Mouse (Mus musculus): Measurements from ENCODE around the gene Mrps24.

DNA sequence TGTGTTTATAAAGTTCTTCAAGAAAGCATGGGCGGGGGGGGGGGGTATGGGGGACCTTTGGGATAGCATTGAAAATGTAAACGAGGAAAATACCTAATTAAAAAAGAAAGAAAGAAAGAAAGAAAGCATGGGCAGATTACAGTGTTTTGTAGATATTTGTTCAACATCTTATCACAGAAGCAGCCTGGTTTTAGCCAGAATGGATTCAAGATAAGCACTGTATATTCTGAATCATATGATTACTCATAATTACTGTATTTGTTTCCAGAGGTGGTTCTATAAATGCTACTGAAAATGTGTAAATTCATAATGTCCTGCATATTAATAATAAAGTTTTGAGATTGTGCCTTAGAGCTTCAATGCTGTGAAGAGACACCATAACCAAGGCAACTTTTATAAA is 14.2 kb downstream of the Mrps24 start:
- TF ChIP-seq POLR2A (IDR thresholded peaks at IDR 0.05; ENCODE audit: insufficient read length, low read depth) (no peak), POLR2AphosphoS2 (IDR thresholded peaks at IDR 0.05; ENCODE audit: insufficient read length, low read depth) (no peak), MYOD1 (IDR thresholded peaks at IDR 0.05; ENCODE audit: control insufficient read depth in 1 of 3, insufficient read length in 2 of 3, low read depth in 2 of 3) (no peak)

Data from myocyte (in vitro differentiated cells).